Mouse (Mus musculus): ENCODE measurements around the gene Oprd1. TPM values are rescaled to one million over a fixed set of nuclear protein-coding genes. Genes with fewer than 3 reads are reported as not detected.

The Oprd1 gene
- polyA plus RNA-seq, 1 experiment = 0.19 TPM

DNA sequence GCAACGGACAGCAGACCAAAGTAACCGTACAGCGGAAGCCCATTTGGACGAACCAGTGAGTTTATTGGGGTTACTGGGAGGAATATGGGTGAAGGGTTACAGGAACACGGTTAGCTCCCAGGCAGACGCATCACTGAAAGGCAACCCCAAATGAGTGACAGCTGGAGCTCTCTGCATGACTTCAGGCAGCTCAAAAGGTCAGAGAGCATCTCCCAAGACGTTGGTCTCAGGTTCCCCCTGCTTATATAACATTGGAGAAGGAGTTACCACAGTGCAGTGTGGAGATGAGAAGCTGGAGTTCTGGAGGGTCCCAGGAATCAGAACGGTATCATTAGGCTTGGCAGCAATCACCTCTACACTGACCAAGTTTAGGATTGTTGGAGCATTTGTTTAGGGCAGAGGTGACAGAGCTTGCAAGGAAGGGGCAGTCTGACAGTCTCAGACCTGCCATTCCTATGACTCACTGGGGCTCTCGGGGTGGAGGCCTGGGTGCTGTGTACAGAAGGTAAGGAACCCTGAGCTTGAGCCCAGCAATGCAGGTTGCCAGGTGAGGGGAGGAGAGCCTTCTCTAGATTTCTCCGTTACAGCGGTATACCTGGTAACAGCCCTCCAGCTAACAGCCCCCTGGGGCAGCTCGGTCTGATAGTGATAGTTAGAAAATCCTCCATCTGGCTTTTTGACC lies 12.8 kb upstream of the Oprd1 start:
- TF ChIP-seq POLR2A (IDR thresholded peaks at IDR 0.05; ENCODE audit: low read depth, low read length) = no peak
- TF ChIP-seq CTCF (conservative IDR thresholded peaks at IDR 0.05; ENCODE audit: insufficient read depth, insufficient read length, low read depth, low read length) = no peak
- Histone ChIP-seq H3K27me3 (replicated peaks; ENCODE audit: control insufficient read depth, insufficient read depth, low read length) (no peaks in the 10 kb centered on the region), H3K4me1 (ENCODE audit: control insufficient read depth, insufficient read depth, low read length) (no peaks in the 10 kb centered on the region), H3K36me3 (ENCODE audit: control insufficient read depth, insufficient read depth, low read length) (no peaks in the 10 kb centered on the region), H3K4me3 (ENCODE audit: insufficient read depth, low read depth, low read length) (no peak overlapping the region), H3K27ac (ENCODE audit: insufficient read depth, low read depth, low read length) (no peak overlapping the region)
- 57% methylated on average over 12 of the region's 12 CpGs for WGBS
- DNase-seq = no peak

DNA sequence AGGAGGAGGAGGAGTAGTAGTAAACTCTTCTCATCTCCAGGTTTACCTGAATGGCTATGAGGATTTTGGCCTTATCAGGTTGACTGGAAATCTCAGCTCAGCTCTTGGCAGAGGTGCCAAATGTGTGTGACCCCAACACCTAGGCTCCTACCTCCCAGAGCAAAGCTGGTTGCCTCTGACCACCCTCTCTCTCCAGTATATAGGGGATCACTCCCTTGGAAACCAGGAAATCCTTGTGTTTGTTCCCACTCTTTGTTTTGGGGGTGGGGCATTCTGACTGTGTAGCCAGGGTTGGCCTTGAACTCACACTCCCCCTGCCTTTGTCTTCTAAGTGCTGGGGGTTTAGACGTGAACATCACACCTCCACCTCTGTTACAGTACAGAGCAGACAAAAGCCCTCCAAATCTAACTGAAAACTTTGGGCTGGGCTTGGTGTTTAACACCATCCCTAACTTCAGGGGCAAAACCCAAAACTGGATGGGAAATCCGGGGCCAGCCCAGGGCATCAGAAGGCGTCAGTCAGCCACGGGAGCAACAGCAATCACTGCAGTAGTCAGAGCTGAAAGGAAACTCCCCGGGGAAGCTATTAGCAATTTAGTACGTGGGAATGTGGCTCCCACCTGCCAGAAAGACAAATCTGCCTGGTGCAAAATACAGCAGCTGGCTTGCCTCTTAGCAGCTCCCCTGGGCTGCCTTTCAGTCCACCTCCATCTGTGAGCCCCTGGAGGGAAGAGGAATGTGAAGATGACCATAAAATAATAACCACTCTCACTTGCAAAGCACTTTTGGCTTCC lies 10.8 kb upstream of the Oprd1 start:
- no peaks in the 10 kb centered on the region for H3K4me1 ChIP-seq (ENCODE audit: control insufficient read depth, insufficient read depth, low read length)
- no peak for DNase-seq
- no peak overlapping the region for H3K27ac ChIP-seq (ENCODE audit: insufficient read depth, low read depth, low read length)
- 13% methylated on average over 6 of the region's 6 CpGs for WGBS
- H3K36me3 ChIP-seq (ENCODE audit: control insufficient read depth, insufficient read depth, low read length) = no peaks in the 10 kb centered on the region
- H3K27me3 ChIP-seq (replicated peaks; ENCODE audit: control insufficient read depth, insufficient read depth, low read length) = no peaks in the 10 kb centered on the region
- H3K4me3 ChIP-seq (ENCODE audit: insufficient read depth, low read depth, low read length) = no peak overlapping the region
- no peak for TF ChIP-seq CTCF (conservative IDR thresholded peaks at IDR 0.05; ENCODE audit: insufficient read depth, insufficient read length, low read depth, low read length)
- no peak for TF ChIP-seq POLR2A (IDR thresholded peaks at IDR 0.05; ENCODE audit: low read depth, low read length)

DNA sequence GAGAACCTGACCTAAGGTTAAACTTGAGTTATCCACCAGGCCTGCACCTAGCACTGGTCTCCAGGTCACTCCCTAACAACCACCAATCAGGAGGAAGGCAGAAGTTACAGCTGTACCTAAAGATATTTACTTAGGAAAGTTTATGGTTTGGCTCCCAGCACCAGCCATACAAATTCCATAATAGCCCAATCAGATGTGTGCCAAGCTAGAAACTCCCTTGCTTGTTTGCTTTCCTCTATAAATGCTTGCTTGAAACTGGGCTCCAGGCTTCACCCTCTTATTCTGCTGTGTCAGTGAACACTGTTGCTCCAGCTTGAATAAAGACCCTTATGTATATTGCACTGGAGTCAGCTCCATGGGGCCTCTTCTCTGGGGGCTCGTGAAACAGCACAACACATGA lies 7.4 kb upstream of the Oprd1 start:
- Histone ChIP-seq H3K4me3 (ENCODE audit: insufficient read depth, low read depth, low read length) (no peak overlapping the region), H3K27me3 (replicated peaks; ENCODE audit: control insufficient read depth, insufficient read depth, low read length) (no peaks in the 10 kb centered on the region), H3K27ac (ENCODE audit: insufficient read depth, low read depth, low read length) (no peak overlapping the region), H3K36me3 (ENCODE audit: control insufficient read depth, insufficient read depth, low read length) (no peaks in the 10 kb centered on the region), H3K4me1 (ENCODE audit: control insufficient read depth, insufficient read depth, low read length) (no peaks in the 10 kb centered on the region)
- DNase-seq = no peak
- TF ChIP-seq POLR2A (IDR thresholded peaks at IDR 0.05; ENCODE audit: low read depth, low read length) (no peak), CTCF (conservative IDR thresholded peaks at IDR 0.05; ENCODE audit: insufficient read depth, insufficient read length, low read depth, low read length) (no peak)
- 69% methylated on average over 1 of the region's 1 CpGs for WGBS

DNA sequence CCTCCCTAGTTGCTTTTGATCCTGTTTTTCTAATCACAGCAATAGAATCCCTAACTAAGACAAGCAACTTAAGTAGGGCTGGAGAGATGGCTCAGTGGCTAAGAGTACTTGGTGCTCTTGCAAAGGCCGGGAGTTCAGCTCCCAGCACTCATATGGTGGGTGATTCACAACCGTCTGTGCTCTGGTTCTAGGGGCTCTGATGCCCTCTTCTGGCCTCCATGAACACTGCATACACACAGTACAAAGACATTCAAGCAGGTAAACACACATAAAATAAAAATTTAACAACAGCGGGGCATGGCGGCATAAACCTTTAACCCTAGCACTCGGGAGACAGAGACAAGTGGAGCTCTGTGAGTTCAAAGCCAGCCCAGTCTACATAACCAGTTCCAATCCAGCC lies 1.9 kb upstream of the Oprd1 start:
- 72% methylated on average over 5 of the region's 5 CpGs for WGBS
- no peak overlapping the region for H3K27ac ChIP-seq (ENCODE audit: insufficient read depth, low read depth, low read length)
- DNase-seq = no peak
- TF ChIP-seq CTCF (conservative IDR thresholded peaks at IDR 0.05; ENCODE audit: insufficient read depth, insufficient read length, low read depth, low read length) = peak; percentile 26; the same call in 1 of the 2 replicates
- no peak for TF ChIP-seq POLR2A (IDR thresholded peaks at IDR 0.05; ENCODE audit: low read depth, low read length)
- H3K36me3 ChIP-seq (ENCODE audit: control insufficient read depth, insufficient read depth, low read length) = no peaks in the 10 kb centered on the region
- no peaks in the 10 kb centered on the region for H3K27me3 ChIP-seq (replicated peaks; ENCODE audit: control insufficient read depth, insufficient read depth, low read length)
- no peak overlapping the region for H3K4me3 ChIP-seq (ENCODE audit: insufficient read depth, low read depth, low read length)
- no peaks in the 10 kb centered on the region for H3K4me1 ChIP-seq (ENCODE audit: control insufficient read depth, insufficient read depth, low read length)

DNA sequence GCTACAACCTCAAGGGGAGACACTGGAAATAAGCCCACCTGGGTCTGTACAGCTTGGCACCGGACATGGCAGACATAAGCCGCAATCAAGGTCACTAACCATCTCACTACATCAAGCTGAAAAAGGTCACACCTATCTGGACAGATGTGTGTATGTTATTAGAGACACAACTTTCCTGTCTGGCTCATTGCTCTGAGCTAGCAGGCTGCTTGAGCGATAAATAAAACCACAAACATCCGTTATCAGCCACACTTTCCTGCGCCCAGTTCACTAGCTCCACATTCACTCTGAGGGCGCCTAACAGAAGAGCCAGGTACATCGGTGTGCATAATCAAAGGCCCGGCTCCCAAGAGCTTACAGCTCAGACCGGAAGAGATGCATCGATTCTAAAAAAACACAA lies 806 bp upstream of the Oprd1 start:
- Histone ChIP-seq H3K4me1 (ENCODE audit: control insufficient read depth, insufficient read depth, low read length) (no peaks in the 10 kb centered on the region), H3K36me3 (ENCODE audit: control insufficient read depth, insufficient read depth, low read length) (no peaks in the 10 kb centered on the region), H3K4me3 (ENCODE audit: insufficient read depth, low read depth, low read length) (no peak overlapping the region), H3K27me3 (replicated peaks; ENCODE audit: control insufficient read depth, insufficient read depth, low read length) (no peaks in the 10 kb centered on the region), H3K27ac (ENCODE audit: insufficient read depth, low read depth, low read length) (no peak overlapping the region)
- DNase-seq = no peak
- 28% methylated on average over 10 of the region's 10 CpGs for WGBS
- TF ChIP-seq CTCF (conservative IDR thresholded peaks at IDR 0.05; ENCODE audit: insufficient read depth, insufficient read length, low read depth, low read length) (no peak), POLR2A (IDR thresholded peaks at IDR 0.05; ENCODE audit: low read depth, low read length) (no peak)

DNA sequence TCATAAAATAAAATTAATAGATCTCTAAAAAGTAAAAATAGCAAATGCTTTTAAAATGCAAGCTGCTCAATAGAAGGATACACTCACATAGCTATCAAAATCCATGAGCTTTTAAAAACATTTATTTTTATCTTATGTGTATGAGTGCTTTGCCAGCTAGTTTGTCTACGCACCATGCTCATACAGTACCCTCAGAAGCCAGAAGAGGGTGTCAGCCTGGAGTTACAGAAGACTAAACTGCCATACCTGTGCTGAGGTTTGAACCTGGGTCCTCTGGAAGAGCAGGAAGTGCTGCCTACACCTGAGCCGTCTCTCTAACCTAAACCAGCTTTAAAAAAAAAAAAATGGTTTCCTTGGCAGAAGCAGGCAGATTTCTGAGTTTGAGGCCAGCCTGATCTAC lies 5.6 kb downstream of the Oprd1 start:
- Histone ChIP-seq H3K4me3 (ENCODE audit: insufficient read depth, low read depth, low read length) (no peak overlapping the region), H3K27ac (ENCODE audit: insufficient read depth, low read depth, low read length) (no peak overlapping the region), H3K4me1 (ENCODE audit: control insufficient read depth, insufficient read depth, low read length) (no peaks in the 10 kb centered on the region), H3K36me3 (ENCODE audit: control insufficient read depth, insufficient read depth, low read length) (no peaks in the 10 kb centered on the region), H3K27me3 (replicated peaks; ENCODE audit: control insufficient read depth, insufficient read depth, low read length) (no peaks in the 10 kb centered on the region)
- no peak for DNase-seq
- TF ChIP-seq CTCF (conservative IDR thresholded peaks at IDR 0.05; ENCODE audit: insufficient read depth, insufficient read length, low read depth, low read length) = no peak
- no peak for TF ChIP-seq POLR2A (IDR thresholded peaks at IDR 0.05; ENCODE audit: low read depth, low read length)
- WGBS = 86% methylated on average over 2 of the region's 2 CpGs

DNA sequence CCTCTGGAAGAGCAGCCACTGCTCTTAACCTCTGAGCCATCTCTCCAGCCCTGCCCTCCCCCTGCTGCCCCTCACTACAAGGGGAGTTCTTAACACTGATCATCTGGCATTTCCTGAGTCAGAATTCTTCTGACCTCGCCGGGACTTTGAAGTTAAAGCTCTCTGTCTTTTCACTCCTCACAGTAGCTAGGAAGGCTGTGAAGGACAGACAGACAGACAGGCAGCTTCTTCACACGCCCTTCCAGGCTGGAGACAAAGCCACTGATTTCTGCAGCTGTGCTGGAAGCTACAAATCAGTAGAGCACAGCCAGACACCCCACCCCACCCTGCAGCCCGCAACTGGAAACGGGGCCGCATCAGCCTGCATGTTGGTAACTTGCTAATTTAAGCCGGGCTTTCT lies 7.3 kb downstream of the Oprd1 start:
- H3K4me1 ChIP-seq (ENCODE audit: control insufficient read depth, insufficient read depth, low read length) = no peaks in the 10 kb centered on the region
- 69% methylated on average over 7 of the region's 7 CpGs for WGBS
- TF ChIP-seq POLR2A (IDR thresholded peaks at IDR 0.05; ENCODE audit: low read depth, low read length) = no peak
- TF ChIP-seq CTCF (conservative IDR thresholded peaks at IDR 0.05; ENCODE audit: insufficient read depth, insufficient read length, low read depth, low read length) = no peak
- H3K36me3 ChIP-seq (ENCODE audit: control insufficient read depth, insufficient read depth, low read length) = no peaks in the 10 kb centered on the region
- no peak for DNase-seq
- H3K27me3 ChIP-seq (replicated peaks; ENCODE audit: control insufficient read depth, insufficient read depth, low read length) = no peaks in the 10 kb centered on the region
- no peak overlapping the region for H3K4me3 ChIP-seq (ENCODE audit: insufficient read depth, low read depth, low read length)
- no peak overlapping the region for H3K27ac ChIP-seq (ENCODE audit: insufficient read depth, low read depth, low read length)

All from kidney, adult 2 months (tissue).